Mouse (Mus musculus): Measurements from ENCODE around the gene Slc26a5. TPM values are rescaled to one million over a fixed set of nuclear protein-coding genes. Genes with fewer than 3 reads are reported as not detected.

Gene Slc26a5
- not detected for total RNA-seq (2022)

GRCm38 (mm10) chr5:21865346-21866107 is at the start of gene Slc26a5:
Slc26a5 (minus strand) TSS chr5:21865604.
- no peak for DNase-seq (ENCODE audit: low spot score in 2 of 2)

DNA sequence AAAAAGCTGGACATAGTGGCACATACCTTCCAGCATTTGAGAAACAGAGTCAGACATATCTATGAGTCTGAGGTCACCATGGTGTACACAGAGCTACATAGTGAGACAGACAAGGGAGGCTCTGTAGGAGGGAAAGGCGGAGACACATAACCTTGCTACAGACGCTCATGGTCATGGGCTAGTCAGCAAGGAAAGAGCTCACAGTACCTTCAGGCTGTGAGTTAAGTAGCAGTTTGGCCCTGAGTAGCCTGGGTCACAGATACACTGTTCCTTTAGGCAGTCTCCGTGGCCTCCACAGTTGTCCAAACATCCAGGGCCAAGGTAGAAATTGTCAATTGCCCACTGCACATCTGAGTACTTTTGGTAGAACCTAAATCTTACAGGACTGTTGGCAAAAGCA is 49.4 kb upstream of the Slc26a5 start:
- no peak for DNase-seq (ENCODE audit: low spot score in 2 of 2)

GRCm38 (mm10) chr5:21912835-21913530 is 47.6 kb upstream of the Slc26a5 start:
- no peak for DNase-seq (ENCODE audit: low spot score in 2 of 2)

GRCm38 (mm10) chr5:21910726-21911125 is 45.3 kb upstream of the Slc26a5 start:
- DNase-seq (ENCODE audit: low spot score in 2 of 2) = no peak

DNA sequence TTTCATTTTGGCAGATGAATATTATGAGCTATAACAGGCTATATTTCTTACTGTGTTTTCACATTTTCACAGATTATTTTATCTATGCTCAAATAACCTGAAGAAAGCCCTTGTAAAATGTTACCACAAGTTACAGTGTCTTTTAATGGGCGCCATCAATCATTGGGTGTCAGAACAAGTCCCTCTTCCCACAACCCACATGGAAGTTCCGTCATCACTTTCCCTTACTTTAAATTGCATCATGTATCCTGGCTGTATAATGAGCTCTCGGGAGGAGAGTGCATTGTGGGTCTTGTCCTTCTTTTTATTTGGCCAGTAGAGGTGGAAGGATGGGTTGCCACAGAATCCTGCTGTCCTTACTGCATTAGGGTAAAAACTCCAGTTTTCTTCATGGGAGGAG is 44.3 kb upstream of the Slc26a5 start:
- DNase-seq (ENCODE audit: low spot score in 2 of 2) = no peak

- DNase-seq (ENCODE audit: low spot score in 2 of 2) = no peak
Observed at GRCm38 (mm10) chr5:21901411-21901810, 36.0 kb upstream of the Slc26a5 start.

DNA sequence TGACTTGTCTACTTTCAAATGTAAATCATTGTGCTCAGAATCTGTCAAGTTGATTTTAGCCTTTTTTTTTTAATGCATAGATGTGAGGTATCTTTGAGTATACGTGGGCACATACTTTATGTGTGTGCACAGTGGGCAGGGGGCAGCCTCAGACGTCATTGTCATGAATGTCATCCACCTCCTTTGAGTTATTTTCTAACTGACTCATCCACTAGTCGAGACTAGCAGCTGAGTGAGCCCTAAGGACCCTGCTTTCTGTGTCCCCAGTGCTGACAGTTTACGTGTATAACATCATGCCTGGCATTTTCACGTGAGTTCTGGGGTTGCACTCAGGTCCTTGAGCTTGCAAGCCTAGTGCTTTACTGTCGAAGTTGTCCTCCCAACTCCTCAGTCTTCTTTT is 35.5 kb upstream of the Slc26a5 start:
- no peak for DNase-seq (ENCODE audit: low spot score in 2 of 2)

- no peak for DNase-seq (ENCODE audit: low spot score in 2 of 2)
Observed at GRCm38 (mm10) chr5:21898875-21899274, 33.5 kb upstream of the Slc26a5 start.

GRCm38 (mm10) chr5:21896586-21896985 is 31.2 kb upstream of the Slc26a5 start:
- DNase-seq (ENCODE audit: low spot score in 2 of 2) = no peak

GRCm38 (mm10) chr5:21894168-21894567 is 28.8 kb upstream of the Slc26a5 start:
- DNase-seq (ENCODE audit: low spot score in 2 of 2) = no peak

DNA sequence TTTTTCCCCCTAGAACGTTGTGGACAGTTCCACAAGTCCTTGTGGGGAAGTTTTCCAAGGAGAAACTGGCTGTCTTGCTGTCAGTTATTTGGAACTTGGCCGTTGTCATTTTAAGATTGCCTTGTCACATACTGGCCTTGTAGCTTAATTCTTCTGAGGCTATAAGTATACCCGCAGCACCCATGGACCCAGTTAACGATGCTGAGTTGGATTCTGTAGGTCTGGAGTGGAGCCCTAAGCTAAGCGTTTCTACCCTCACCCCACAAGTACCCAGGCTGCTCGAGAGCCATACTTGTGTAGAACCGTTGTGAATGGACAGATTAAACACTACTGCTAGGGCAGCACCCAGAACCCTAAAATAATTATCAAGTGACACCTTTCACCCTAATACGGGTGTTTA is 1.3 kb upstream of the Slc26a5 start:
- no peak for DNase-seq (ENCODE audit: low spot score in 2 of 2)

GRCm38 (mm10) chr5:21866311-21866712 is 908 bp upstream of the Slc26a5 start:
- no peak for DNase-seq (ENCODE audit: low spot score in 2 of 2)

DNA sequence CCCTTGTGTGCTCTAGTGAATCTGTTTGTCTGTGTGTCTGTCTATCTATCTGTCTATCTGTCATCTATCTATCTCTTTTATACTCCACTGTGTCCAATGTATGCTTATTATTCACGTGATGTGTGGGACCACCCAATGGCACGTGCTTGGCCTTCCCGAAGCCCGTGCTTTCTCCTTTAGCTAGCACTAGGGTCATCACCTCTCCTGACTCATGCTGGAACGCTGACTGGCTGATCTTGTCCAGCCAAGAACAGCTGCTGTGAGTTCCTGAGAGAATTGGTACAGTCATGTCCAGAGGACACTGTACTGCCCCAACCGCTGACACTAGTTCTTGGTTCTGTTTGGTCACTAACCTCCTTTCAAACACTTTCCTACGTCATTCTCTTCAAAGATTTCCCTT is 6.8 kb downstream of the Slc26a5 start:
- no peak for DNase-seq (ENCODE audit: low spot score in 2 of 2)

- DNase-seq (ENCODE audit: low spot score in 2 of 2) = no peak
Observed at GRCm38 (mm10) chr5:21851679-21852340, 13.6 kb downstream of the Slc26a5 start.

DNA sequence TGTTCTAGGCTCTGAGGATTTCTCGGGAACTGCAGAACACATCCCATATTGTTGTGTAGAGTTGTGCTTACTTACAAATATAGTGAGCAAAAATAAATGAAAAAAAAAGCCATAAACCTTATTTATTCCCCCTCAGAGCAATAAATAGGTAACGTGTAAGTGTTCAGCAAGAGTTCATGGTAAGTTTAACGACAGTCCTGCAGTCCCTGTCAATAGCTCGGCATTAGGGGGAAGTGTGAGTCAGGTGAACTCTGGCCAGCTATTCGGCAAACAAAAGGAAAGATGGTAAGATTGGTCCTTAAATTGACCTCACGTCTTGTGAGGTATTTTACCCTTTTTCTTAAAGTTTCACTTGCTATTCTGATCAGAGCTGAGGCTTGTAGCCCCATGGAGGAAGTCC is 18.0 kb downstream of the Slc26a5 start:
- DNase-seq (ENCODE audit: low spot score in 2 of 2) = no peak

- no peak for DNase-seq (ENCODE audit: low spot score in 2 of 2)
Observed at GRCm38 (mm10) chr5:21846616-21847290, 18.7 kb downstream of the Slc26a5 start.

DNA sequence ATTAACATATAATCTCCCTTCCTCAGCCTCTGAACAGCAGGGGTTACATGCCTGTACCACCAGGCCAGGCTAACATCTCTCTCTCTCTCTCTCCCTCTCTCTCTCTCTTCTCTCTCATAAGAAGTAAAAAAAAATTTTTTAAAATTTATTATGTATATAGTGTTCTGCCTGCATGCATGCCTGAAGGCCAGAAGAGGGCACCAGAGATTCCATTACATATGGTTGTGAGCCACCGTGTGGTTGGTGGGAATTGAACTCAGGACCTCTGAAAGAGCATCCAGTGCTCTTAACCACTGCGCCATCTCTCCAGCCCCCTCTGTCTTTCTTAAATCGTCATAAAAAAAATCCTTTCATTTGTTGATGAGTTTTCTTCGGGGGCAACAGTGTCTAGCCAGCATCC is 20.7 kb downstream of the Slc26a5 start:
- DNase-seq (ENCODE audit: low spot score in 2 of 2) = no peak

DNA sequence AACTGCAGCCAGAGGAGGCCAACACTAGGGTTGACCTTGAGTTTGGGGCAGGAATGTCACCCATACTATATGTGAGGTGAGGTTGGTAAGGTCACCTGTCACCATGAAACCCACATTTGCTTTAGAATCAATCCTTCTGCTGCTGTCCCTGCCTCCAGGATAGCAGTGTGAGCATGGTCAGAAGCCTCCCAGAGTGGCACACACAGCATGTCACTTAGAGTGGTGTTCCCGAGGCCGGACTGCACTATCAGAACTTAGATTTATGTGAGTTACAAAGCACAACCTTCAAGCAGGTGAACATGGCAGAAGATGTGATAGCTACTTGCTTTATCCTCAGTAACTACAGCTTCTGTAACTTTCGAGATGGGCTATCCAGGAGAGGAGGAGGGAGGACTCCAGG is 33.6 kb downstream of the Slc26a5 start:
- no peak for DNase-seq (ENCODE audit: low spot score in 2 of 2)

DNA sequence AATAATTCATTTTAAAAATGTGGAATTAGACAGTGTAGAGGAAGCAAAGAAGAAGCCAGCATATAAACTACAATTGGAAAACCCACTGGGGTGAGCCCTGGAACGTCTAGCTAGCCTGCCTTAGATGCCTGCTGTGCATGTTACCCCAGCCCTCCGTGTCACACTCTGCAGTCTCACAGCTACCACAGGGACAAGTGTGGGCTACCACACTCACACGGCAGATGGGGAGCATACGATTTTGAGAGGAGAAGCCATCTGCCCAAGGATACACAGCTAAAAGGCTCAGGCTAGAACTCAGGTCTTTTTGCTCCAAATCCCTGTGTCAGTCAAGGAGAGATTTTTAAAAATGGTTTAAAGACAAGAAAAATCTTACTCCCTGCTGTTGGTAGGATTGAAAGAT is 36.5 kb downstream of the Slc26a5 start:
- no peak for DNase-seq (ENCODE audit: low spot score in 2 of 2)

DNA sequence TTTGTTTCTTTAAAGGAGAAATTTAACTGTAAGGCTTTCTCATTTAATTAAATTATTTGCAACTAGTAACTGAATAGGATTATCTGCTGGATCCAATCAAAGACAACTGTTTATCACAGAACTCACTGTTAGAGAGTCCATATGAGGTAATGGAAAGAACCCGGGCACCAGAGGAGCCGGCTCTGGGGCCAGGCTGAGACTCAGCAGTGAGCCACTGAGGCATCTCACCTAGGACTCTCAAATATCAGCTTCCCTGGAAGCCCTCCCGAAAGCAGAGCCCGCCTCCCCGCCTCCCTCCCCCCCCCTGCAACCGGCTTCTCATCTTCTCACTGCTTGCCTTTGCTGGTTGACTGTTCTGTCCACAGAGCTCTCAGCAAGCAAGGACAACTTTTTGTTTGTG is 37.8 kb downstream of the Slc26a5 start:
- no peak for DNase-seq (ENCODE audit: low spot score in 2 of 2)

DNA sequence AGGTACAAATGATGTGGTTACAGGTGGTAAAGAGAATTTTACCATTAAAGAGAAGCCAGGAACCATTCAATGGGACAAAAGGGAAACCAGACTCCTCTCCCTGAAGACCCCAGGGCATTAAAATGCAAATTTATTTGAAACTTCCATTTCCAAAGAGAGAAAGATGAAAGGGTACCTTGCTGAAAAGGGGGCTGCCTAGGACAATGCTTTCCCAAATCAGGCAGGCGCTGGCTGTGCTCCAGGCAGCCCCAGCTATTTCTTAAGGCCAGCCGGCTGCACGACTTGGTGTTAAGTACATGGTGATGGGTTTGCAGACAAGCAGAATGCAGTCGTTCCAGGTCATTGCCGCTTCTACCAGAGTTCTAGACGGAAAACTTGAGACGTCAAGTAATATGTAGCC is 39.0 kb downstream of the Slc26a5 start:
- DNase-seq (ENCODE audit: low spot score in 2 of 2) = no peak

GRCm38 (mm10) chr5:21813994-21814393 is 51.4 kb downstream of the Slc26a5 start:
- no peak for DNase-seq (ENCODE audit: low spot score in 2 of 2)
